Mouse (Mus musculus): ENCODE data around the gene Auts2.

Gene Auts2

DNA sequence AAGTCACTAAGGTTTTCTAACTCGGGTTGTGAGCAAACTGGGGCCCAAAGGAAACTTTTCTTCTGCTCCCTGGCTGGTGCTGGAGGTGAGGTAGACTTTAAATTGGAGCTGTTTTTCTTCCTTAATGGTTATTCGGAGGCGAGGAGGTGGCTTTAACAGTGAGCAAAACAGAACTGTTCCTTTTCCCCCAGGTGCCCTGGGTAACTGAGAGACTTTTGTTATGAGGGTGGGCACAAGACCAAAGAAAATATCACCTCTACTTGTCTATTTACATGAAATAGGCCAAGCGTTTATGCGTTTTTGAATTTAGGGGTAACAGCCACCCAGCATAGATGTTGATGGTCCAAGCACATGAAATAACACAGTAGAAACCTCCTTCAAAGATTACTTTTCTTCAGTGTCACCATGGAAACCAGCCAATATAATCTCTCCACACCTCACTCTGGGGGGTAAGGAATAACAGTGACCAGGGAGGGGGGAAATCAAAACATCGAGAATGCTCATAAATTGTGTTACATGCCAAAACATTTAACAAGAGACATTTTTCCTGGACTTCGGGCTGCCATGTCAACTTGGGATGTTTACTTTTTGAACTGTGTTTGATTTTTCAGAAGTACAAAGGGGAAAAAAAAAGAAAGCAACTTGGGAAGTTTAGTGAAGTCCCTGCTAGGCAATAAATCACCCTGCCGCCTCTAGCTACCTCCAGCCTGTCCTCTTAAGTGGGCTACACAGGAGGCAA, 832.2 kb downstream of the Auts2 start:
- no peak for DNase-seq

DNA sequence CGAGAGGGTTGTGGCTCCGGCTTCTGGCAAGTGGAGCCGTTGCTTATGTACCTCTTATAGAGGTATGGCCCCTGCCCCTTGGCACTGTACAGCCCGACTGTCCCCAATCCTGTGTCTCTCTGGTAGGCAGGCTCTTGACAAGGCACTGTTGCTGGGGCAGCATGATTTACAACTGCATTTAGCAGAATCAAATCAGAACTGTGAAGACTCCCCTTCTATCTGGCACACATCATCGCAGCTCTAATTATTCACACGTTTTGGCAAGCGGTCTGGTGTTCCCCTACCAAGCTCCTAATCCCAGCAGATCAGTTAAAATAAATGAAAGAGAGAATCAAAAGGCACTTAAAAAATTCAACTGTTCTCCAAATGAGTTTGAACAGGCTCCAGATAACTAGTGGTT, 835.7 kb downstream of the Auts2 start:
- DNase-seq, result no peak

DNA sequence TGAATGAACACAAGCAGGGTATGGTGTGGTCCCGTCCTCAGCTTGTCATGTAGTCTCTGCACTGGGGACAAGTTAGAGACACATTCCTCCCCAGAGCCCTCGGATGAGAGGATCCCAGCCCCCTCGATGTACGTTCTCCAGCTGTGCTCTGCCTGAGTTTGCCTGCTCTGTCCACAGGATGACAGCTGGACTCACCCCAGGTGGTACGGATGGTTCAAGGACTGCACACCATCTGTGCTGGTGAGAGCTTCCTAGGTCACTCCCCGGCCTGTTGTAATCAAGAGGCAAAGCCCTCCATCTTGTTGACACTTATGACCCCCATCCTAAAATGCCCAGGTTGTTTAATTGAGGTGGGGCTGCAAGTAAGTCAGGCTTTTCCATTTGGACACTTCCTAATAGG, 839.4 kb downstream of the Auts2 start:
- peak; percentile 13 for DNase-seq

DNA sequence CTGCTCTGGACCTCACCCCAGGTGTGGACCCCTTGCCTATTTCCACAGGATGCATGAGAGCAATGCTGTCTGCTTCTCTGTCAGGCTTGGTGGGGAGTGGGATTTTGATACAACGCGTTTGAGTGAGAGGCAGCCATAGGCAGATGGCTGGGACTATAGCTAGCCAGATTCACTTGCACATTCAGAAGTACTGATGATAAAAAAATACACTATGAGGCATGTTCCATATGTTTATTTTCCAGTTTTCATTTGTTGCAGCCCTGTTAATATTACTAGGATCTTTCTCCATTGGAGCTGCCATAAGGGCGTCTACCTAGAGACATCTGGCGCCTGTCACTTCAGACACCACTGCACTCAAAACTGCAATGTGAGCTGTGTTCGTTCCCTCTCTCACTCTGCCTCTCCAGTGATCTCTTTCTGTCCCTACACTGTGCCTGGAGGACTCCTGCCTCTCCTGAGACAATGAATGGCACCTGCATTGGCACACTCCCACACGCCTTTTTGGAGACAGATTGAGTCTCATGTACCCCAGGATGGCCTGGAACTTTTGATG, 840.2 kb downstream of the Auts2 start:
- DNase-seq, result no peak

DNA sequence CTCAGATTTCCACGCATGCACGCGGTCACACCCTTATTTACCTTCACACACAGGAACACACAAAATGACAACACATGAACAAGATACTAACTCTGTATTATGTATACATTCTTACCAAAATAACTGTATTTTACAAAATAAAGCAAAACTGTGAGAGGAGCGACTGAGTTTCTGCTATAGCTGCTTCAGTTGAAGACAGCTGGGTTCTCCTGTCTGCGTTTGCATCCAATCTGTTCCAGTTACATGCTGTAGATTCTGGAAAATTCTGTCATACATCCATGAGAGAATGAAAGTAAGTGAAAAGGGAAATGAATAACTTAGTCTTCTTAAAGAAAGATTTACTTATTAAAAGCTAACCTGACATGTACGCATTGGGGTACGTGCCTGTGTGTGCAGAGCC, 844.2 kb downstream of the Auts2 start:
- no peak for DNase-seq

DNA sequence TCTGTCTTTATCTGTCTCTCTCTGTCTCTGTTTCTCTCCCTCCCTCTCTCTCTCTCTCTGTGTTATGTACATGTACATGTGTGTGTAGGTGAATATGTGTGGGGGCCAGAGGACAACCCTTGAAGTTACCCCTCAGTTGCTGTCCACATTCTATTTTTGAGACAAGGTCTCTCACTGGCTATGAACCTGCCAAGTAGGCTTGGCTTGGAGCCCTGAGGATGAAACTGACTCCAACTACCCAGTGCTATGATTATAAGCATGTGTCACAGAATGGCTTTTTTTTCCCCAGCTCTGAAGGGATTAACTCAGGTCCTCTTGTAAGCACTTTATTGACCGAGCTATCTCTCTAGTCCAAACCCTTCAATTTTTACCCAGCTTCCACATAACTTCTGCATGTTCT, 852.4 kb downstream of the Auts2 start:
- no peak for DNase-seq

DNA sequence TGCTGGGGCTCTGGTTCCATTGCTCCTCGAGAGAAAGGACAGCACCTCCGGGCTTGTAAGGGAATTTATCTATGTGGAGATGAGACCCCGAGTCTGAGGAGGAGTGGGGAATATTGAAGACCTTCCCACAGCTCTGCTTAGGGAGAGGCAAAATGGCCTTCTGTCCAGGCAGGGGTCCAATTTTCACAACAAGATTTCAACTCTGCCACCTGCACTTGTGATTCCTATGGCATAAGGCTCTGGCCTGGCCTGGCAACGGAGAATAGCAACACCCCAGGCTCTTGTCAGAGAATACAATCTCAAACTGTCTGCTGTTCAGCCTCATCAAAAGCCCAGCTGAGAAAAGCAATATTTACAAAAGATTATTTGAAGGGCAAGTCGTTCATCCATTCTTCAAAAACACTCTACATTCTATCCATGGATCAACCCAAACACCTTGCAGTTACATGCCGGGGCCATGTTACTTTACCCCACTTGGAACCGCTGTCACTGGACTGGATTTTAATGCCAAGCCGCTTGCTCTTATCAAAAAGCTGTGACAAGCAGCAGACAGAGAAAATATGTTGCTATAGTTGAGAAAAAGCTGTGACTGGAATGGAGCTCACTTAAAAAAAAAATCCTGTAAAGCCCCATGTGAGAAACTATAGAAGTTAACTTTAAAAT, 856.1 kb downstream of the Auts2 start:
- no peak for DNase-seq

DNA sequence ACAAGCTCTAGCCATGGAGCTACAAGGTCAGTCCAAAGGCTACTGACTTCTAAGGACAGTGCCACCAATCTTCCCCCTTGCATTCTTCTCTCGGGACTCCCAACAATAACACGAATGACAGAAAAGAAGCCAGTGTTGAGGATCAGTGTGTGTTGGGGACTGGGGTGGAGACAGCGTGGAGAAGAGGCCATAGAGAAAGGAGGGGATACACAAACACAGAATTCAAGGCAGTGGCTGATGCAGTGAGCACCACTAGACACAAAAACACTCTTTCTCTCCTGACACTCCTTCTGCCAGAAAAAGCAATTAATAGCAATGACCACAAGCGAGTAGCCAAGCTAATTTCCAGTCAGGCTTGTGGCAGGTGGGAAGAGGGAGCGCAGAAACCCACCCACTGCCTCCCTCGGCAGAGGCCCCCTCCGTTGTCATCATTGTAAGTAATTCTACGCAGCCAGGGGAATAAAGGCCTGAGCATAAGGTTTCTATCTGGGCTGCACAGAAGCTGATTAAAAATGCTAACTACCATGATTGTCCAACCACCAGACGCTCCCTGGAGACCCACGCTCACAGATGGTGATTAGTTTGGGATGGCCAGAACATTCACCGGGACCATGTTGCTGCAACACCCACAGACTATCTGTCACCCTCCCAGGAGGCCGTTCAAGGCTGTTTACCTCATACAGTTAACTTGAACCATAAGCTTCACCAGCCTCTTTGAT, 862.9 kb downstream of the Auts2 start:
- DNase-seq, result no peak

DNA sequence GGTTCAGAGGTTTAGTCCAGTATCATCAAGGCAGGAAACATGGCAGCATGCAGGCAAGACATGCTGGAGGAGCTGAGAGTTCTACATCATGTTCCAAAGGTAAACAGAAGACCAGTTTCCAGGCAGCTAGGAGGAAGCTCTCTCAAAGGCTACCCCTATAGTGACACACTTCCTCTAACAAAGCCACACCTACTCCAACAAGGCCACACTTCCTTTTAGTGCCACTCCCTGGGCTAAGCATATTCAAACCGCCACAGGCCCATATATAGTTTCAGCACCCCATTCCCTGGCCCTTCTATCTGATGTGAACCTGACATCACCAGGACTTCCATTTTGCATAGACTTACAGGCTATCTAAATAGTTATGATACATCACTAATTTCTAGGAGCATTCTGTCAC, 863.6 kb downstream of the Auts2 start:
- no peak for DNase-seq

DNA sequence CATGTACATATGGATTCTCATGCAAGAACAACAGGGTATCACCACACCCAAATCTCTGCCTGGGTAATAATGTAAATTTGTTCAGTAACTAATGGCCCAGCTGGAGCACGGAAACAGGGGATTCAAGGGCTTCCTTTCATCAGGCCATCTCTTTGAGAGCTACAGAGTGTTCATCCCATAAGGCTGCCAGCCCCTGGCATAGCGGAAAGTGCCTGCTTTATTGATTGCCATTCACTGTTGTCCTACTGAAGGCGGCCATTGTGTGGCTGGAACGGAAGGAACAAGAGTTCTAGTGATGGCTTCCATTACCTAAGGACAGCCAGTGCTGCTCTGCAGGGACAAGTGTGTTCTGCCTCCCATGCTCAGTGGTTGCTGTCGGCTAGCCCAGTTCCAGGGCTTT, 865.6 kb downstream of the Auts2 start:
- DNase-seq, result peak; percentile 10

DNA sequence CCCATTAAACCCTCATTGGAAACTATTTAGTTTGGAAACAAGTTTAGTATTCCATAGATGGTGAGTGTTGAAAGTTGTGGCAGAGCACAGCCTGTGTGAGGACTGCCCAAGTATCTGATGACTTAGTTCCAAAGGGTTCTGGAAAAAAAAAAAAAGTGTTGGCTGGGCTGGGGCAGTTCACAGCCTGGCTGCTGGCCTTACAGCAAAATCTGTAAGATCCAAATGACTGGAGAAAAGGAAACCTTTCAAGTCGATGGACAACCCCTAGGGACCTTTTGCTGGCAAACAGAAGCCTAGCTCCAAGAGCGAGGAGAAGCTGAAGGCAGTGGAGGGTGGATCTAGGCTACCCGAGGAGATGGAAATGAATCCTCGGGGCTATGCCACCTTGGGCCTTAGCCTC, 869.4 kb downstream of the Auts2 start:
- DNase-seq, result no peak

DNA sequence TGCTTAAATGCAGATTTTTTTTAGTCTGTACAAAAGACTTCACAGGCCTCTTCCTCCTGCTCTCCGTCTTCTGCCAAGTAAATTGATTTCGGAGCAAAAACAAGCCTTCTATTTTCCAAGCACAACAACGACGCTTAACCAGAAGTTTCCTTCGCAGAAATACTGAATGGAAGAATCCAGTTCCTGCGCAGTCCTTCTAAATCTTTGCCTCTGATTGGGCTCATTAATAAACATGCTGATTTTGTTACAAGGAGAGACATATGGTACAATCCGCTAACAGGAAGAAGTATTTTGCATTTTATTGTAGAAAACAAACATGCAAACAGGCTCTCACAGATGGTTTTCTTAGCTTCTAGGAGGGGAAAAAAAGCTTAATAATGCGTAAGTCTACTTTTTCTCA, 878.1 kb downstream of the Auts2 start:
- DNase-seq, result no peak

DNA sequence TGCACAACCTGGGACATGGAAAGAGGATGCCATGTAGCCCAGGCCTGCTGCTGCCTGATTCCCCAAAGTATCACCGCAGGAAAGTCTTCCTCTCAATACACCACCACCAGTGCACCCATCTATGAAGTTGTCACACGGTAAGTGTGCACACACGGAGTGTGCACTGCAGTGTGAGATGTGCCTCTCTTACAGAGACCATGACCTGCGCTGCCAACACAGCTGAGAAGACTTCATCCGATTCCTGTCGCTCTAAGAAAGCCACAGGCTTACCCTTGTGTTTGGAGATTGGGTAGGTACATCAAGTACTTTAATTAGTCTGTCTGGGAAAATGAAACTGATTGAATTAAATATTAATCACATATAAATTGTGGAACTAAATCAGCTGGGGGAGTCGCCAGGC, 878.5 kb downstream of the Auts2 start:
- DNase-seq, result no peak

DNA sequence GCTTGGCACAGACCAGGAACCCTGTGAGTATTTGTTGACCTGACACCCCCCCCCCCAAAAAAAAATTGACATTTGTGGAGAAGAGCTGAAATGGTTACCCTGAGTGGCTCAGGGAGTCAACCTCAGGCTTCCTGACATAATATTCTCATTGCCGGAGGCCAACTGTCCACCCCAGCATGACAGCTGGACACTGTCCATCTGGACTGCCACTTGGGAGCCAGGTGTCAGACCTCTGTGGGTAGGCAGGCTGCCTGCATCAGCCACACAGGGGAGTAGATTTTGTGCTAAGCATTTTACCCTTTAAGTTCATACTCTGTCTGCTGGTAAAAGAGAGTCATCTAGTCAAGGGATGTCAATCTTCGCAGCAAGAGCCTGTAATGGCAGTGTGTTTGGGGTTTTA, 880.5 kb downstream of the Auts2 start:
- peak; percentile 52 for DNase-seq

DNA sequence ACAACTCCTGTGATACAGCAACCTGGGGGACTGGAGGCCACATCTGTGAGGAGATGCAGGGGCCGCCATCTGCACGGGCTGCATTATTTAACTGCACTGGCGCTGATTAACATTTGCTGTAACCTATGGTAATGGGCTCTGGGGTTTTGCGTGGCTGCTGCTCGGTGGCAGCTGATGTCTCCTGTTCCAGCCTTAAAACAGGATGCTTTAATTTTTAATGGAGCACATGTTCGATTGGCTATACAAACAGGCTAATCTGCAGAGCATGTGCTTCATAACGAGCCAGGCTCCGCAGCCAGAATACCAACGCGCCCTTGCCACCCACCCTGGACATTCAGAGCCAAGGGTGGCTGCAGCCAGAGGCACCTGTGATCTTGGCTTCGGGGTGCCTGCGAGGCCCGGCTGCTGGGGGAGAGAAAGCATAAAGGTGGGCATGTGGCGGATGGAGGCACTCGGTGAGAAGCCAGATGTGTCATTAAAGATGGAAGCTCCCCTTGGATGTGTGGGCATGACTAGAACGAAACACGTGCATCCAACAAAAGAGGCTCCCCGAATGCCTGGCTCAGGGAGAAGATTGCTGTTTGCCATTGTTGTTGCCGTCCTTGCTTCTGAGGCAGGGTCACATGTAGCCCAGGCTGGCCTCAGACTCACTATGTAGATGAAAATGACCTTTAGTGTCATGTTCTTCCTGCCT, 884.2 kb downstream of the Auts2 start:
- no peak for DNase-seq

DNA sequence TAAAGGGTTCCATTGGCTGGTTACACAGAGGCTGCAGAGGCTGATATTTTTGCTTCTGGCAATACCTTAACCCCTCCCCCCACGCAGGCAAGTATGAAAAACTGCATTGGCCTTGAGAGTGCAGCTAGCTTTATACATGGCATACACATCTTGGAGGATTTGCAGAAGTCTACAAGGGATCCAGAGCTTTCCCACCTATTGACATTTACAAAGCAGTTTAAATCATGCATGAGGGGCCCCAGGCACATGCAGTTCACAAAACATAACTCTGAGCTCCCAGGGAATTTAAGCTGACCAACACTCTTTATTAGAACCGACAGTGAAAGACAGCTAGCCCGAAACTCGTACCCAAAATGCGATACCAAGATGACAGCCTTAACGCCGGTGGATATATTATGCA, 888.9 kb downstream of the Auts2 start:
- DNase-seq, result no peak

DNA sequence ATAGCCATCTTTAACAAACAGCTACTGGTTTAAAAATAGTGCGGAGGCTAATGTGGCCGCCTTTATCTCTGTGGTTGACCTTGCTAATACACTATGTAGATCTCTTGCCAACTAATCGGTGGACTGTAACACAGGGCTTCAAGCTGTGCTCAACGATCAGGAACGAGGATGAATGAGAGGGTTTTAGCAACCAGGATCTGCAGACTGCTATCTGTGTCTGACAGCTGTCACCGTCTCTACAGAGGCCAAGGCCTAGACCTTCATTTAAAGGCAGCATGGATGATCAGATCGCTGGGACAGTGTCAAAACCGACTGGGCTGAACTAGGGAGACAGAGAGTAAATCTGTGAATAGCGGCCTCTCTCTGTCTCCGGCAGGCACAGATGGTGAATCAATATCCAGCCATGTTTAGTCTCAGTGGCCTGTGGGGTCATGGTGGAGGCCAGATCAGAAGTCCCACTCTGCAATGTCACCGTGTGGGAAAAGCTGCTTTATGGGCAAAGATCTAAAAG, 892.7 kb downstream of the Auts2 start:
- DNase-seq, result peak; percentile 48

DNA sequence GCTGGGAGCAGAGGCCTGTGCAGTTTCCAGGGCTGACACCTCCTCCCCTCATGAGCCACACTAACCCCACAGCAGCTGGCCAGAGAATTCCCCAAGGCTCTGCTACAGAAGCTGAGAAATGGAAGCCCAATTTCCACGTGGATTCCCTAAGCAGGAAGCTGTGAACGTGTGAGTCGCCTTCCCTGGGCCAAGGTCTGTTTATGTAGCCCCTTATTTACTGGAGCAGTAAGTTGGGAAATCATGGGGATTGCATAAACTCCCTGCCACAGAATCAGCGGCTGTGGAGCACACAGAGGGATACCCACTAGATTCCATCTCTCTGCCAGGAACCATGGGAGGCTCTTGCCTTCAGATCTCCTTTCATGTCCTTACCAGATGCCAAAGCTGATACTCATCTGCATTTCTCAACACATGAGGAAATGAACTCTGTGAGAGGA, 895.4 kb downstream of the Auts2 start:
- no peak for DNase-seq

DNA sequence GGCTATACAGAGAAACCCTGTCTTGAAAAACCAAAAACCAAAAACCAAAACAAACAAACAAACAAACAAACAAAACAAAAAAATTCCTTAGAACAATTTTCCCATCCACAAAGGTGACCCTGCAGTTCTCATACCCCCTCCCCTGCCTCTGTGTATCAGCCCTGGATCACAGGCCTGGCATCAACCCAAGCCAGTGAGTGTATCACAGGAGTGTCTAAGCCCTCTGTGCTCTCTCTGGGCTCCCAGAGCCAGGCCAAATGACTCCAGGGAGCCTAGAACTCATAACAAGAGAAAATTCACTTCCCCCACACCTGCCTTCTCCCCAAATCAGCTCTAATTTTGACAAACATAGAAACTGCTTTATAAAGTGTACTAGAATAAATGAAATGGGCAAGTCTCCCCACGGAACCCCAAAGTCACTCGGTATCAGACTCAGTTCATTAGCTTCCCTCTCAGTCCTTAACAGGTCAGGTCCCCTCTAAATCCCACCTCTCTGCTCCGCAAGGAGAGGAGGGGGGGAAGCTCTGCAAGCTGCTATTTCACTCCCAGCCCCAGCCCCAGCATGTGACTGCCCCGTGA, 896.0 kb downstream of the Auts2 start:
- no peak for DNase-seq

DNA sequence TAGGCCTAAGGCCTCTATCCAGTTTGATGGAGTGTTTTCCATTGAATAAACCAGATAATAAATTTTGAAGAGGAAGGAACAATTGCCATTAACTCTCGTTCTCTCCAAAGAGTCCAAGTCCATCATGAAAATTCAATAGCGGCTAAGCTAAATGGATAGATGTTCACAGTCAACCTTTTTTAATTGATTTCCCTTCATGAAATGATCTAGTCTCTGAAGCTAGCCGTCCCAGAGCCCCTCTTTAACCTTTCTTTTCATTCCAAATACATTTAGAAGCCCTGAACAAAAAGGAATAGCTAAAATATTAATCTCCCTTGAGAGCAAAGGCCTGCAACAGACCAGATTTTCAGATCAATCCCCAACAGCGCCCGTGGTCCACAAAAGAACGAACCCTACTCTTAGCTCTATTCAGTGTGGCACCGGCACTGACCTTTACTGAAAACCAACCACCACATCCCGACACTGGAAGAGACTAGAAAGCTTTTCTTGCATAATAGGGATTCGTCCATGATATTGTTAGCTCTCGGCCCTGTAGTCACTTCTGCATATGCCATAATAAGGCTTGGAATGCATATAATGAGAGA, 896.9 kb downstream of the Auts2 start:
- DNase-seq, result no peak

DNA sequence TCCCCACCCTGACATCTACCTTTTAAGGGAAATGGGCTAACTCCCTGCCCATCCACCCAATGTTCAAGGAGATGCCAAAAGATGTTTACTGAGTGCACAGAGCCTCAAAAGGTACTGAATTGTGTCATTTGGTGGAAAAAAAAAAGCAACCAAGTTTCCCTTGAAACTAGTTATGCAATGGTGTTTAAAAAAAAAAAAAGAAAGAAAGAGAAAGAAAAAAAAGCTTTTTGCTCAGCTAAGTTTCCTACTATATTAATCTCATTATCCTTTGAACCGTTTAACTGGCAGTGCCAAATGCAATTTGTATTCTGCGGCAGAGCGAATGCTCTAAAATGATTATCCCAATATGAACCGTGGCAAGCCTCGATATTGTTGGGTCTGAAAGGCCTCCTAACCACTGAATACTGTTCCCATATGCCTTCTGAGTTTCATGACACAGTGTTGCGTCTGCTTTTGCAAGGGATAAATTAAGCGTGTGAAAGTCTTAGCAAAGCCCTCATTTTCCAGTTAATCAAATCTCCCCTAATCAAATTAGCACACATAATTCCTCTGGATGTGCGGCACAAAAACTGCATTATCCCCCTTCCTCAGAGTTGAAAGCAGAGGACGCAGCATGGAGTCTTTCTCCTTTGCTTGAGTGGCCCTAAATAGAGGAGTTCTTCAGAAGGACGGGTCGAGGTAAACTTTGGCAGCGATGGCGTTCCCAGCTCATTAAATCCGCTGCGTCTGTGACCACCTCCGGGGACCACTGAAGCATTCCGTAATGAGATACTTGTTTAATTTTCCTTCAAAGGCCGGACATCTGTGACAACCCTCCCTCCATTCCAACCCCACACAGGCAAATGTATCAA, 897.6 kb downstream of the Auts2 start:
- no peak for DNase-seq

Measured in cerebellum, adult 8-10 months (tissue).